Mouse (Mus musculus) small intestine, adult 2 months (tissue): Measurements from ENCODE around the gene 1700029H14Rik.

Experiments used
- CTCF ChIP-seq: fragments of 200-500 bp; IDR thresholded peaks from 2 replicates; pipeline ENCODE4 v1.5.1; 2012; ENCODE audit warnings: low read depth, mild to moderate bottlenecking, control low read depth, inconsistent platforms, low read length, moderate library complexity, mixed read lengths; ENCODE audit not compliant: insufficient replicate concordance, insufficient read length; ENCODE audit errors: extremely low read depth
- POLR2A ChIP-seq: fragments of 200-500 bp; IDR thresholded peaks from 2 replicates; pipeline ENCODE4 v1.6.1; 2012; ENCODE audit warnings: low read depth, mild to moderate bottlenecking, control low read depth, inconsistent platforms, low read length, moderate library complexity

DNA sequence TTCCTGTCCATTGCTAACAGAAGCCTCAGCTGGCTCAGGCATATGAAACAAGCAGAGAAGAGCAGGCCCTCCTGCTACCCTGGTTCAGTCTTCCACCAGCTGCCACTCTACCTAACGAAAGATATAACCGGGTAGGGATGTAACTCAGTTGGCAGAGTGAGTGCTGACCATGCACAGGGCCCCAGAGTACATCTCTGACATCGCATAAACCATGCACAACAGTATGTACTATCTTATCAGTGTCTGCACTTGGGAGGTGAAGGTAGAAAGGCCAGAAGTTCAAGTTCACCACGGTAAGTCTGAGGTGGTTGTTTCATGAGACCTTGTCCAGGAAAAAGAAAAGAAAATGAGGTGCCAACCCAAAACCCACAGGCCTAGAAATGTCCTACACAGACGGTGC lies 47.7 kb upstream of the 1700029H14Rik start:
- TF ChIP-seq POLR2A (no peak), CTCF (no peak)
